Mouse (Mus musculus) heart, postnatal 4 days (tissue): ENCODE data around the gene Gmip. TPM values are rescaled to one million over a fixed set of nuclear protein-coding genes. Genes with fewer than 3 reads are reported as not detected.

Source experiments
- DNase-seq: peaks from one replicate; pipeline ENCODE4 v3.0.0; 2021
- total RNA-seq, 2 experiments: library from RNA; stranded (reverse); gene quantifications; 2 replicates each; pipeline ENCODE4 v1.2.3; 2021

Gmip gene
- total RNA-seq, 2 experiments from 2014 or later: 6.1 to 8.1 TPM

DNA sequence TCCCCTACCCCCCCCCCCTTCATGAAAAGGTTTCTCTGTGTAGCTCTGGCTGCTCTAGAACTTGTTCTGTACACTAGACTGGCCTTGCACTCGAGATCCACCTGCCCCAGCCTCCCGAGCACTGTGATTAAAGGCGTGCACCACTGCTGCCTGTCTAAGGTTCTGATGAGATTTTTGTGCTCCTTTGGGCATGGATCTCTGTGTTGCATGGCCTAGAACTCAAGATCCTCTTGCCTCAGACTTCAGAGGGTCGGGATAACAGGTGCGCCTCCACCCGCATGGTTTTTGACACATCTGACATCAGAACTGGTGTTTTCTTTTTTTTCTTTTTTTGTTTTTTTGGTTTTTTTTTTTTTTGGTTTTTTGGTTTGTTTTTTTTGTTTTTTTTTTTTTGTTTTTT, 3.9 kb upstream of the Gmip start:
- no peak for DNase-seq

GRCm38 (mm10) chr8:69805086-69805485, 3.4 kb upstream of the Gmip start:
- DNase-seq: no peak

DNA sequence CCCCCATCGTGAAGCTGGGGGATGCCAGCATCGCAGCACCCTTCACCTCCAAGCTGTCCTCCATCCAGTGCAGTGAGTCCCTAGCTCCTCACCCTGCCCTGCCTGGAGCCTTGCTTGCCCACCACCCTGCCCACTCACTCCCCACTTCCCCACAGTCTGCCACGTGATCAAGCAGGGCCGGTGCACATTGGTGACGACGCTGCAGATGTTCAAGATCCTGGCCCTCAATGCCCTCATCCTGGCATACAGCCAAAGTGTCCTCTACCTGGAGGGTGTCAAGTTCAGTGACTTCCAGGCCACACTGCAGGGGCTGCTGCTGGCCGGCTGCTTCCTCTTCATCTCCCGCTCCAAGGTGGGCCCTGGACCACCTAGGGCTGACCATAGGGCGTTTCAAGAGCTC, 3.0 kb upstream of the Gmip start:
- no peak for DNase-seq

DNA sequence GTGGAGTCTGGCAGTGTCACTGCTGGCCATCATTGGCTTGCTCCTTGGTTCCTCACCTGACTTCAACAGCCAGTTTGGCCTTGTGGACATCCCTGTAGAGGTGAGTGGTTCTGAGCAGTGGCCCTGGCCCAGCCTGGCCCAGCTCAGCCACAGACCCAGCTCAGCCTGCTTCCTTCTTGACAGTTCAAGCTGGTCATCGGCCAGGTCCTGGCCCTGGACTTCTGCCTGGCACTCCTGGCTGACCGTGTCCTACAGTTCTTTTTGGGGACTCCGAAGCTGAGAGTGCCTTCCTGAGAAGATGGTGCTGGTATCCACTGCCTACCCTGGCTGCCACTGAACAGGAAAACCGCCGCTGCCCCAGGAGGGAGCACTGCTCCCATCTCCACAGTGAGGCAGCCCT, 1.2 kb upstream of the Gmip start:
- DNase-seq: no peak

DNA sequence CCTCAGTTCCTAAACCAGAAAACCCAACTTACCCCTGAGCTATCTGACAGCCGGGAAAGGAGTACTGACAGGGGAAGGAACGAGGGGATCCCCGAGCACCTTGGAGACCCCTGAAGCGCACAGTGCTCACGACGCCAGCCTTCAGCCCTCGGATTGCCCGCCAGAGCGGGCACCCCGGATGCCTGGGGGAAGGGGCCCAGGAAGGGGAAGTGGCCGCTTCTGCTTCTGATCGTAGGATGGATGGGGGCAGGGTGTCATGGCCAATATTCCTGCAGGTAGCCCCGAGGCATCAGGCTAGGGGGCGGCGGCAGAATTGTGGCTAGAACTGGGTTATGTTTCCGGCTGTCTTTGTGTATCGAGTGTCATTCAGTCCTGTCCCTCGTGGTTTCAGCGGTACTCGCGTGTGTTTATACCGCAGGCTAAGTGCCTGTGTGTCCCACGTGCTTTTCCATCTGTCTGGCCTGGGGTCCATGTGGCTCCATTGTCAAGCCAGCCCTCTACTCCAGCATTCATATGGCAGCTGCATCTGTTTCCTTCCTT, 455 bp downstream of the Gmip start:
- no peak for DNase-seq

- DNase-seq: no peak
Observed at GRCm38 (mm10) chr8:69809820-69810219, 1.3 kb downstream of the Gmip start.

DNA sequence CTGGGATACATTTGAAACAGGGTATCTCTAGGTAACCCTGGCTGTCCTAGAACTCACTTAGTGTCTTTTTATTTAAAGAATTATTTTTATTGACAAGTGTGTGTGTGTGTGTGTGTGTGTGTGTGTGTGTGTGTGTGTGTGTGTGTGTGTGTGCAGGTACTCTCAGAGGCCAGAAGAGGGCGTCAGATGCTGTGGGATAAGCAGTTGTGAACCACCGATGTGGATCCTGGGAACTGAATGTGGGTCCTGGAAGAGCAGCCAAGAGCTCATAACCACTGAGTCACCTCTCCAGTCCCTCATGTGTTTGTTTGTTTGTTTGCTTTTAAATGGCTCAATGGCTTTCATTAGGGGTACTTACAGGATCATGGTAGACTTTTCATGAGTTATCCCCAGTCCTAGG, 6.4 kb downstream of the Gmip start:
- no peak for DNase-seq

GRCm38 (mm10) chr8:69815396-69815795, 6.9 kb downstream of the Gmip start:
- no peak for DNase-seq

DNA sequence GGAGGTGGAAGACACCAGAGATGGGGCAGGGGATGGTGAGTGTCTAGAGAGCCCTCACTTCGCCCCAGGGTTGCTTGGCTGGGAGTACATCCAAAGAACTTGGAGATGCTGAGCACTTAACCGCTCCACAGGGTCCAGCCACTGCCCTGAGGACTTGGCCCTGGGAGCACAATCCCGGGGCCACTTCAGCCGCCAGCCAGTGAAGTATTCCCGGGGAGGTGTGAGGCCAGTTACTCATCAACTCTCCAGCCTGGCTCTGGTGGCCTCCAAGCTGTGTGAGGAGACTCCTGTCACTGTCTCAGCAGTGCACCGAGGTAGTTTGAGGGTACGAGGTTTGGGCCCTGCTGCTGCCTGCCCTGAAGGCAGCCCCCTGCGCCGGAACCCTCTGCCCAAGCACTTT, 12.0 kb downstream of the Gmip start:
- DNase-seq: no peak

- DNase-seq: peak; percentile 35
Observed at GRCm38 (mm10) chr8:69821971-69822385, 13.5 kb downstream of the Gmip start.

DNA sequence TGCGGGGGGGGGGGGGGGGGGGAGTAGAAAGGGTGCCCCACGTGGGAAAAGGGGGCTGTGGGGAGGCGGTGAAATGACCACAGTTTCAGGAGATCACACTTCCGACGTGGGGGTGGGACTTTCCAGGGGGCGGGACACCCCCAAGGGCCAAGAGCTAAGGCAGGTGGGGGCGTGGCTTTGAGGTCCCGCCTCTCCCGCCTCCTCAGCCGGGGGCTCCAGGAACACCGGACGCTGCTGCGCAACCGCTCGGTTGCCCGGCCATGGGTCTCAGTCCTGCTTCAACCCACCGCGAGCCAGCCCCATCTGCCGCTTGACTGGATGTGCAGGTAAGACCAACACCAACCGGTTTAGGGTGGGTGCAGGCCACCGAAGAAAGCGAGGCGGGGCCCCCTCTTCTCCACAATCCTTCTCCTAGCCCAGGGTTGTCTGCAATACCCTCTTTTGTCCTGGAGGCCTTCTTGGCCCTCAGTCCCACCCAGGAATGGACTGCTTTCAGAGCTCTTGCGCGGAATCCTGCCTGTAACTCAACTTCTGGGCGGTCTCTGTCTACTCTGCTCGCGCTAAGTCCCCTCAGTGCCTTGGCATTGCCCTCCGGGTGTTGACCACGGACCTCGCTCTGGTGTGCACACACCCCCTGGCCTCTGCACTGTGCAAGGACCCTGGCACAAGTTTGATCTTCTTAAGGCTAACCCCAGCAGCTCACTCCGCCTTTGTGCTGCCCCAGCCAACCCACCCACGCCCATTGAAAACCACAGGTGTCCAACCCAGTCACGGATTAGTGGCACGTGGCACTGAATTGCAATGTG, 14.1 kb downstream of the Gmip start, which contains the start of gene Lpar2:
Gene Lpar2, plus strand, starts transcription at position 44 of the 806 bp plus-strand sequence.
- DNase-seq: peak; percentile 44

GRCm38 (mm10) chr8:69826371-69826770, 17.9 kb downstream of the Gmip start:
- no peak for DNase-seq

DNA sequence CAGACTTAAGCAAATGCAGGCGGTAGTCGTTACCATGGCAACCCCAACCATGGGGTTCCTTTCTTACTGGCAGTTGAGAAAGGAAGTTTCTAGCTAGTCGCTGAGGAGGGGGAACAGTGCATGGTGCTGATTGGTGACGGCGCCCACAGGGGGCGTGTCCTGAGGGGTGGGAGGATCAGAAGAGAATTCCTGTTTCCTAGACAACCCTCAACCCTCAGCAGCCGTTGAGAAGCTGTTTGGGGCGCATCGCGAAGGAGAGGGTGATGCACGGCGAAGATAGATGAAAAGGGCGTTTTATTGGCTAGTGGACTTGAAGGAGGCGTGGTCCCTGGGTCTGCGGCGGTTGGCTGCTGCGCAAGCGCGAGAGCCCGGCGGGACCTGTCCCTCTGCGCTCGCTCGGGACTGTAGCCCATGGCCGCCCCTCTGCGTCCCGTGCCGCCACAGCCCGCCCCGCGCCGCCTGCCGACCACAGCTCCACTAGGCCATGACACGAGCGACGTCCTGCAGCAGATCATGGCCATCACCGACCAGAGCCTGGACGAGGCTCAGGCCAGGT, 23.9 kb downstream of the Gmip start, which contains the start of gene Pbx4:
Gene Pbx4, plus strand, starts transcription at position 194 of the 556 bp plus-strand sequence.
- peak; percentile 83 for DNase-seq

- DNase-seq: no peak
Observed at GRCm38 (mm10) chr8:69837057-69837682, 28.7 kb downstream of the Gmip start.

GRCm38 (mm10) chr8:69847167-69848065, 38.9 kb downstream of the Gmip start:
- DNase-seq: no peak

- peak; percentile 64 for DNase-seq
Observed at GRCm38 (mm10) chr8:69848951-69849350, 40.5 kb downstream of the Gmip start.

- no peak for DNase-seq
Observed at GRCm38 (mm10) chr8:69849899-69850298, 41.4 kb downstream of the Gmip start.

- DNase-seq: no peak
Observed at GRCm38 (mm10) chr8:69850926-69851506, 42.5 kb downstream of the Gmip start.

DNA sequence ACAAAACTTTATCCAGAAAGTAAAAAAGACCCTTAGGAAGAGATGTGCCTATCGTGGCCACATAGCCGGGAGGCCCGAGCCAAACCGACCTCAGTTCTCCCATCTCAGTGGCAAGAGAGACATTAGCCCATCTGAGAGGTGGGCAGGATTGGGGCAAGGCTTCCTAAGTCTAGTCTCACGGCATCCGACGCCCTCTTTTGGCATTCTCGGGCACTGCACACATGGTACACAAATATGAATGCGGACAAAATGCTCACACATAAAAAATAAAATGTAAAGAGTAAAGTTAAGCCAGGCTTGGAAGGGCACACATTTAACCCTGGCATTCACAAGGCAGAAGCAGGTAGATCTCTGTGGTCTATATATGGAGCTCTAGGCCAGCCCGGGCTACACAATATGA, 45.4 kb downstream of the Gmip start:
- DNase-seq: no peak

GRCm38 (mm10) chr8:69860807-69861206, 52.3 kb downstream of the Gmip start:
- DNase-seq: no peak

- no peak for DNase-seq
Observed at GRCm38 (mm10) chr8:69861251-69861650, 52.8 kb downstream of the Gmip start.
